ENCODE assay signal across 8 mouse cellular contexts in genomic region chr7:142284023-142284591, GRCm38 (mm10). TPM values are rescaled to one million over a fixed set of nuclear protein-coding genes. Genes with fewer than 3 reads are reported as not detected.
DNase-seq lines count a peak whose midpoint lies in the region; ATAC-seq and TF ChIP-seq lines count a peak whose summit lies in the region.

No protein-coding gene starts in this region.

- H3K9me3 ChIP-seq in intestine, embryonic 15.5 days: no peaks in the 10 kb centered on the region
- no peaks in the 10 kb centered on the region for H3K9me3 ChIP-seq in limb, embryonic 11.5 days (ENCODE audit: control insufficient read depth, low read length)
- H3K9me3 ChIP-seq in midbrain, embryonic 12.5 days: no peaks in the 10 kb centered on the region

- peak; percentile 81 for ATAC-seq in intestine, embryonic 15.5 days
- peak; percentile 87 for ATAC-seq in limb, embryonic 11.5 days (ENCODE audit: insufficient number of reproducible peaks, low FRiP score, low TSS enrichment, low read depth)
- ATAC-seq in midbrain, embryonic 12.5 days (ENCODE audit: low FRiP score, low read depth): peak; percentile 83

- WGBS in intestine, embryonic 15.5 days: under 1% methylated on average over 38 of the region's 38 CpGs
- 0% methylated on average over 38 of the region's 38 CpGs for WGBS in limb, embryonic 11.5 days
- WGBS in midbrain, embryonic 12.5 days: under 1% methylated on average over 38 of the region's 38 CpGs
- WGBS in small intestine, adult 2 months: under 1% methylated on average over 38 of the region's 38 CpGs

- peak; percentile 38; the same call in 1 of the 2 replicates for TF ChIP-seq CTCF in small intestine, adult 2 months (IDR thresholded peaks at IDR 0.05; ENCODE audit: extremely low read depth, insufficient read length, insufficient replicate concordance, low read depth, low read length)

- peak overlapping the region; percentile 89 for H3K27ac ChIP-seq in intestine, embryonic 15.5 days
- H3K27ac ChIP-seq in limb, embryonic 11.5 days (replicated peaks; ENCODE audit: low read depth, low read length): peak overlapping the region; percentile 51
- H3K27ac ChIP-seq in midbrain, embryonic 12.5 days (replicated peaks): peak overlapping the region; percentile 40
- peak overlapping the region; percentile 69 for H3K27ac ChIP-seq in small intestine, adult 2 months (ENCODE audit: insufficient read depth, low read depth, low read length)

- no peaks in the 10 kb centered on the region for H3K27me3 ChIP-seq in intestine, embryonic 15.5 days (replicated peaks)
- H3K27me3 ChIP-seq in limb, embryonic 11.5 days (ENCODE audit: control insufficient read depth, insufficient read depth, low read length): no peaks in the 10 kb centered on the region
- H3K27me3 ChIP-seq in midbrain, embryonic 12.5 days: peaks cover 16% of the 10 kb centered on the region
- H3K27me3 ChIP-seq in small intestine, adult 2 months (ENCODE audit: control insufficient read depth, insufficient read depth, low read length): no peaks in the 10 kb centered on the region

- no peaks in the 10 kb centered on the region for H3K36me3 ChIP-seq in intestine, embryonic 15.5 days
- no peaks in the 10 kb centered on the region for H3K36me3 ChIP-seq in limb, embryonic 11.5 days (ENCODE audit: control insufficient read depth, insufficient read depth, low read length)
- H3K36me3 ChIP-seq in midbrain, embryonic 12.5 days: no peaks in the 10 kb centered on the region
- H3K36me3 ChIP-seq in small intestine, adult 2 months (ENCODE audit: control insufficient read depth, insufficient read depth, low read length): no peaks in the 10 kb centered on the region

- peak overlapping the region; percentile 85 for H3K4me2 ChIP-seq in intestine, embryonic 15.5 days (replicated peaks)
- peak overlapping the region; percentile 81 for H3K4me2 ChIP-seq in limb, embryonic 11.5 days (ENCODE audit: low read depth, severe bottlenecking)
- H3K4me2 ChIP-seq in midbrain, embryonic 12.5 days (replicated peaks): peak overlapping the region; percentile 75

- H3K9ac ChIP-seq in intestine, embryonic 15.5 days: peak overlapping the region; percentile 67
- H3K9ac ChIP-seq in limb, embryonic 11.5 days (ENCODE audit: low read length): peak overlapping the region; percentile 65
- H3K9ac ChIP-seq in midbrain, embryonic 12.5 days (replicated peaks): peak overlapping the region; percentile 55

- H3K4me3 ChIP-seq in intestine, embryonic 15.5 days (replicated peaks): peak overlapping the region; percentile 53
- peak overlapping the region; percentile 53 for H3K4me3 ChIP-seq in limb, embryonic 11.5 days (ENCODE audit: low read depth, low read length)
- H3K4me3 ChIP-seq in midbrain, embryonic 12.5 days: peak overlapping the region; percentile 53
- peak overlapping the region; percentile 77 for H3K4me3 ChIP-seq in small intestine, adult 2 months (ENCODE audit: low read depth, low read length)

- peak; percentile 10; the same call in 1 of the 2 replicates for TF ChIP-seq POLR2A in small intestine, adult 2 months (IDR thresholded peaks at IDR 0.05; ENCODE audit: low read depth, low read length)

- DNase-seq in urinary bladder, adult 18-20 months (ENCODE audit: low spot score in 2 of 2): peak; percentile 37 to 60
- no peak for DNase-seq in urinary bladder, postnatal 10 days (ENCODE audit: low spot score)
- peak; percentile 85 for DNase-seq in embryo, embryonic 11 days
- DNase-seq in gastrocnemius, postnatal 4 days (ENCODE audit: low spot score in 2 of 2): peak; percentile 25 to 67
- DNase-seq in limb, embryonic 11.5 days (ENCODE audit: low spot score): peak; percentile 83

- H3K4me1 ChIP-seq in intestine, embryonic 15.5 days (replicated peaks): peaks cover 12% of the 10 kb centered on the region; the same call in 1 of the 2 replicates
- H3K4me1 ChIP-seq in limb, embryonic 11.5 days (ENCODE audit: control insufficient read depth, insufficient read depth, low read length): 0 out of 2 replicates have a peak, but pooled peaks cover 3% of the 10 kb centered on the region
- peaks cover 3% of the 10 kb centered on the region; the same call in 1 of the 2 replicates for H3K4me1 ChIP-seq in midbrain, embryonic 12.5 days
- peaks cover 8% of the 10 kb centered on the region; the same call in 1 of the 2 replicates for H3K4me1 ChIP-seq in small intestine, adult 2 months (ENCODE audit: control insufficient read depth, insufficient read depth, insufficient read length, low read length)

RNA-seq across cellular contexts. Expression of gene Gm4559, which starts 9.9 kb away (rescaled TPM):
- not detected for total RNA-seq in gastrocnemius, postnatal 4 days (2021)
- not detected in 2 replicates for polyA plus RNA-seq in intestine, embryonic 15.5 days (2015; fragmentation: Nextera tagmentation; extraction: Ambion mirVana)
- polyA plus RNA-seq in limb, embryonic 11.5 days (2014; fragmentation: Nextera tagmentation; extraction: Ambion mirVana): not detected in 2 replicates
- polyA plus RNA-seq in midbrain, embryonic 12.5 days (2016; fragmentation: Nextera tagmentation; extraction: Ambion mirVana): not detected in 2 replicates
- polyA plus RNA-seq in small intestine, adult 2 months (2012; rRNA removed): not detected in 2 replicates

RNA-seq across cellular contexts. Expression of gene Krtap5-1, which starts 12.8 kb away (rescaled TPM):
- not detected for total RNA-seq in gastrocnemius, postnatal 4 days (2021)
- polyA plus RNA-seq in intestine, embryonic 15.5 days (2015; fragmentation: Nextera tagmentation; extraction: Ambion mirVana): not detected in 2 replicates
- not detected in 2 replicates for polyA plus RNA-seq in limb, embryonic 11.5 days (2014; fragmentation: Nextera tagmentation; extraction: Ambion mirVana)
- polyA plus RNA-seq in midbrain, embryonic 12.5 days (2016; fragmentation: Nextera tagmentation; extraction: Ambion mirVana): not detected in 2 replicates
- not detected in 2 replicates for polyA plus RNA-seq in small intestine, adult 2 months (2012; rRNA removed)

RNA-seq across cellular contexts. Expression of gene Krtap5-4, which starts 19.2 kb away (rescaled TPM):
- total RNA-seq in gastrocnemius, postnatal 4 days (2021): not detected
- not detected in 2 replicates for polyA plus RNA-seq in intestine, embryonic 15.5 days (2015; fragmentation: Nextera tagmentation; extraction: Ambion mirVana)
- polyA plus RNA-seq in limb, embryonic 11.5 days (2014; fragmentation: Nextera tagmentation; extraction: Ambion mirVana): not detected in 2 replicates
- polyA plus RNA-seq in midbrain, embryonic 12.5 days (2016; fragmentation: Nextera tagmentation; extraction: Ambion mirVana): not detected in 2 replicates
- not detected in 2 replicates for polyA plus RNA-seq in small intestine, adult 2 months (2012; rRNA removed)

RNA-seq across cellular contexts. Expression of gene Gm2431, which starts 26.0 kb away (rescaled TPM):
- not detected for total RNA-seq in gastrocnemius, postnatal 4 days (2021)
- polyA plus RNA-seq in intestine, embryonic 15.5 days (2015; fragmentation: Nextera tagmentation; extraction: Ambion mirVana): not detected in 2 replicates
- not detected in 2 replicates for polyA plus RNA-seq in limb, embryonic 11.5 days (2014; fragmentation: Nextera tagmentation; extraction: Ambion mirVana)
- polyA plus RNA-seq in midbrain, embryonic 12.5 days (2016; fragmentation: Nextera tagmentation; extraction: Ambion mirVana): not detected in 2 replicates
- polyA plus RNA-seq in small intestine, adult 2 months (2012; rRNA removed): not detected in 2 replicates

RNA-seq across cellular contexts. Expression of gene Gm40460, which starts 43.2 kb away (rescaled TPM):
- not detected for total RNA-seq in gastrocnemius, postnatal 4 days (2021)
- not detected in 2 replicates for polyA plus RNA-seq in intestine, embryonic 15.5 days (2015; fragmentation: Nextera tagmentation; extraction: Ambion mirVana)
- not detected in 2 replicates for polyA plus RNA-seq in limb, embryonic 11.5 days (2014; fragmentation: Nextera tagmentation; extraction: Ambion mirVana)
- polyA plus RNA-seq in midbrain, embryonic 12.5 days (2016; fragmentation: Nextera tagmentation; extraction: Ambion mirVana): not detected in 2 replicates
- not detected in 2 replicates for polyA plus RNA-seq in small intestine, adult 2 months (2012; rRNA removed)
